Mouse (Mus musculus) stomach, postnatal 0 days (tissue): ENCODE data around the gene Ganc.

Experiments used
- CTCF ChIP-seq: IDR thresholded peaks from 2 replicates; pipeline ENCODE4 v1.5.1; 2016; ENCODE audit warnings: antibody characterized with exemption, low read depth, mild to moderate bottlenecking, moderate library complexity
- EP300 ChIP-seq: optimal IDR thresholded peaks from 2 replicates; pipeline ENCODE3; 2016; ENCODE audit warnings: antibody characterized with exemption

DNA sequence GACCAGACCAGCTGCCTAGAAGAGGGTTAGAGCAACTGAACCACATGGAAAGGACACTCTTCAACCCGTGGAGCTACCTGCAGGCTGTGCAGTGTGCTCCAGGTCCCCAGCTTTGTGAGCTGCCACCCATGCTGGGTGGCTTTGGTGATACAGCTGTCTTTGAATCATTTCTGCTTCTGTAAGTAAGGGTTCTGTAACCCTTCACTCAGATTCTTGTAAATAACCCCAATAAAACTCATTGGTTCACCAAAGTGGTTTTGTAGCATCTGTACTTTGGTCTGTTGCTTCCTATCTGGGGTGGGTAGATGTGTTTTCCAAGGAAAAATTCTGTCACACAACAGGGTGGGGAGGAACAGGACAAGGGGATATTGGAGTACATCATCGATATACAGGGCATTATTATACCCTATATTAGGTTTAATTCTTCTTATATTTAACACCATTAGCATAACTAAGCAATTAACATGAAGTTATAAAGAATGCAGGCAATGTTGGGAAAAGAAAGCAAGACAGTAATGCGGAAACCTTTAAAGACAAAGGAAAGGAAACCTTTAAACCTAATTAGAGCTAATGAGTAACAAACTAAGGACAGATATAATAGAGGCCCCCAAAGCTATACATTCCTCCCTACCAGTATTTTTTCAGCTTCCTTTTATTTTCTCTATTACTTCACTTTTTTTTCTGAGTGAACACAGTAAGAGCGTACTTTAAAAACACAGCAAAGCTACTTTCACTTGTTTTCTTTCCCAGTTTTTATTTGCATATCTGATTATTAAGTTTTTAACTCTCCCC, 36.1 kb upstream of the Ganc start:
- TF ChIP-seq EP300 (no peak), CTCF (no peak)
